Mouse (Mus musculus) CH12.LX (cell line): ENCODE measurements at regions not wholly inside any gene's neighbourhood (a gene's known extent, or its start where the extent isn't known, plus 50 kb on each side); places are given as distances from the start of the nearest gene placed in this dataset.
A peak's percentile ranks its signal among the peaks of the same experiment; 100 is the strongest.

Source experiments
- DNase-seq: peaks from one replicate; pipeline ENCODE4 v3.0.0-alpha.2; 2013; ENCODE audit errors: extremely low read depth
- H3K27ac ChIP-seq: 2 replicates; pipeline ENCODE4 v1.5.1; 2012; ENCODE audit warnings: low read depth, mild to moderate bottlenecking, control low read depth, moderate library complexity; ENCODE audit not compliant: insufficient read depth
- H3K27me3 ChIP-seq: replicated peaks from 2 replicates; pipeline ENCODE3; 2012; ENCODE audit warnings: inconsistent platforms
- H3K36me3 ChIP-seq, 2 experiments: replicated peaks in 1 of 2; 2 replicates each; pipeline versions ENCODE3 to v1.6.1; 2012; ENCODE audit warnings: inconsistent platforms in 1 of 2, low read length in 1 of 2, mild to moderate bottlenecking in 1 of 2, mixed read lengths in 1 of 2, moderate library complexity in 1 of 2; ENCODE audit not compliant: control insufficient read depth in 1 of 2, insufficient read depth in 1 of 2
- H3K4me1 ChIP-seq, 2 experiments: 2 replicates each; pipeline ENCODE4 v1.6.1; 2012; ENCODE audit warnings: inconsistent platforms in 1 of 2, moderate library complexity in 1 of 2; ENCODE audit not compliant: insufficient read depth in 2 of 2, control insufficient read depth in 1 of 2
- H3K4me2 ChIP-seq: 2 replicates; pipeline ENCODE4 v1.6.1; 2012; ENCODE audit warnings: low read depth, mild to moderate bottlenecking, control low read depth; ENCODE audit not compliant: poor library complexity, insufficient read depth, severe bottlenecking
- H3K4me3 ChIP-seq, 3 experiments: fragments of 150-350 bp in 1 of 3; sonication (generic) in 1 of 3; replicated peaks in 1 of 3; 2 replicates each; pipeline versions ENCODE3 to v1.5.1; 2011 to 2012; ENCODE audit warnings: low read depth in 2 of 3, low read length in 2 of 3, mild to moderate bottlenecking in 2 of 3, moderate library complexity in 2 of 3, control low read depth in 1 of 3, improper control_type of control experiment in 1 of 3, inconsistent platforms in 1 of 3, mixed read lengths in 1 of 3; ENCODE audit not compliant: poor library complexity in 1 of 3
- H3K79me2 ChIP-seq: replicated peaks from 2 replicates; pipeline ENCODE4 v1.6.1; 2012; ENCODE audit warnings: mild to moderate bottlenecking, moderate library complexity; ENCODE audit not compliant: control insufficient read depth, poor library complexity, insufficient read depth, severe bottlenecking; ENCODE audit errors: extremely low read depth
- H3K9ac ChIP-seq: 2 replicates; pipeline ENCODE4 v1.6.1; 2012; ENCODE audit warnings: low read depth, mild to moderate bottlenecking, control low read depth, moderate library complexity; ENCODE audit not compliant: insufficient read depth
- H3K9me3 ChIP-seq: replicated peaks from 2 replicates; pipeline ENCODE3; 2012; ENCODE audit warnings: low read length, inconsistent platforms, mixed read lengths
- CHD1 ChIP-seq: IDR thresholded peaks from 2 replicates; pipeline ENCODE4 v1.6.1; 2012; ENCODE audit warnings: low read depth, low read length, improper control_type of control experiment, inconsistent platforms
- CHD2 ChIP-seq: IDR thresholded peaks from 2 replicates; pipeline ENCODE4 v1.6.1; 2011; ENCODE audit warnings: low read length, improper control_type of control experiment
- CTCF ChIP-seq, 2 experiments: IDR thresholded peaks in 1 of 2; conservative IDR thresholded peaks in 1 of 2; 2 replicates each; pipeline ENCODE4 v1.5.1; 2011 to 2012; ENCODE audit warnings: low read depth in 2 of 2, low read length in 2 of 2, improper control_type of control experiment in 1 of 2, inconsistent platforms in 1 of 2, mild to moderate bottlenecking in 1 of 2, moderate library complexity in 1 of 2
- E2F4 ChIP-seq: IDR thresholded peaks from 2 replicates; pipeline ENCODE4 v1.6.1; 2011; ENCODE audit warnings: low read depth, low read length, improper control_type of control experiment; ENCODE audit not compliant: insufficient replicate concordance
- EP300 ChIP-seq: IDR thresholded peaks from 2 replicates; pipeline ENCODE4 v1.6.1; 2011; ENCODE audit warnings: low read length, improper control_type of control experiment
- GABPA ChIP-seq: IDR thresholded peaks from 2 replicates; pipeline ENCODE4 v1.6.1; 2012; ENCODE audit warnings: low read depth, low read length, improper control_type of control experiment, inconsistent platforms; ENCODE audit not compliant: insufficient replicate concordance
- HCFC1 ChIP-seq: IDR thresholded peaks from 2 replicates; pipeline ENCODE4 v1.6.1; 2012; ENCODE audit warnings: low read depth, mild to moderate bottlenecking, inconsistent platforms, low read length, improper control_type of control experiment
- JUND ChIP-seq: conservative IDR thresholded peaks from 2 replicates; pipeline ENCODE4 v1.6.1; 2011; ENCODE audit warnings: low read depth, low read length, improper control_type of control experiment
- KAT2A ChIP-seq: IDR thresholded peaks from 2 replicates; pipeline ENCODE4 v1.6.1; 2012; ENCODE audit warnings: low read length, improper control_type of control experiment, inconsistent platforms; ENCODE audit not compliant: insufficient replicate concordance
- MAX ChIP-seq: IDR thresholded peaks from 2 replicates; pipeline ENCODE4 v1.6.1; 2011; ENCODE audit warnings: low read length, improper control_type of control experiment
- MAZ ChIP-seq: IDR thresholded peaks from 2 replicates; pipeline ENCODE4 v1.6.1; 2012; ENCODE audit warnings: low read depth, mild to moderate bottlenecking, inconsistent platforms, low read length, improper control_type of control experiment, moderate library complexity
- MEF2A ChIP-seq: IDR thresholded peaks from 2 replicates; pipeline ENCODE4 v1.6.1; 2014; ENCODE audit warnings: low read depth, mild to moderate bottlenecking, inconsistent platforms, low read length, improper control_type of control experiment, borderline replicate concordance
- MXI1 ChIP-seq: IDR thresholded peaks from 2 replicates; pipeline ENCODE4 v1.6.1; 2011; ENCODE audit warnings: mild to moderate bottlenecking, low read depth, low read length, improper control_type of control experiment
- MYC ChIP-seq: IDR thresholded peaks from 2 replicates; pipeline ENCODE4 v1.6.1; 2011; ENCODE audit warnings: low read depth, mild to moderate bottlenecking, improper control_type of control experiment, low read length
- NELFE ChIP-seq: IDR thresholded peaks from 2 replicates; pipeline ENCODE4 v1.6.1; 2011; ENCODE audit warnings: low read depth, low read length, improper control_type of control experiment
- NRF1 ChIP-seq: IDR thresholded peaks from 2 replicates; pipeline ENCODE4 v1.6.1; 2014; ENCODE audit warnings: low read depth, mild to moderate bottlenecking, inconsistent platforms, low read length, improper control_type of control experiment, moderate library complexity
- PAX5 ChIP-seq: IDR thresholded peaks from 2 replicates; pipeline ENCODE4 v1.6.1; 2012; ENCODE audit warnings: low read length, inconsistent platforms, mixed read lengths
- POLR2A ChIP-seq: IDR thresholded peaks from 2 replicates; pipeline ENCODE4 v1.6.1; 2011; ENCODE audit warnings: low read depth, mild to moderate bottlenecking, improper control_type of control experiment, low read length
- POLR2AphosphoS2 ChIP-seq: IDR thresholded peaks from 2 replicates; pipeline ENCODE4 v1.6.1; 2011; ENCODE audit warnings: low read depth, low read length, improper control_type of control experiment
- RCOR1 ChIP-seq: conservative IDR thresholded peaks from 2 replicates; pipeline ENCODE4 v1.6.1; 2012; ENCODE audit warnings: low read depth, mild to moderate bottlenecking, inconsistent platforms, low read length, improper control_type of control experiment
- SMC3 ChIP-seq: IDR thresholded peaks from 2 replicates; pipeline ENCODE4 v1.6.1; 2011; ENCODE audit warnings: low read depth, low read length, improper control_type of control experiment
- TCF12 ChIP-seq: IDR thresholded peaks from 2 replicates; pipeline ENCODE4 v1.6.1; 2014; ENCODE audit warnings: low read depth, mild to moderate bottlenecking, inconsistent platforms, low read length, improper control_type of control experiment
- USF1 ChIP-seq: IDR thresholded peaks from 2 replicates; pipeline ENCODE4 v1.6.1; 2014; ENCODE audit warnings: low read depth, mild to moderate bottlenecking, inconsistent platforms, low read length, improper control_type of control experiment
- USF2 ChIP-seq: conservative IDR thresholded peaks from 2 replicates; pipeline ENCODE4 v1.6.1; 2011; ENCODE audit warnings: low read depth, low read length, improper control_type of control experiment
- ZMIZ1 ChIP-seq: IDR thresholded peaks from 2 replicates; pipeline ENCODE4 v1.6.1; 2012; ENCODE audit warnings: low read depth, mild to moderate bottlenecking, inconsistent platforms, low read length, improper control_type of control experiment
- dilution Hi-C: fragments of 300-500 bp; cut with MboI; formaldehyde crosslinking; loops from 2 replicates; pipeline ENCODE4 v1.14.3; 2020; ENCODE audit warnings: low sequenced_read_pairs; ENCODE audit not compliant: extremely low pct_unique_long_range_greater_than_20kb, extremely low pct_ligation_motif_present
- in situ Hi-C: fragments of 300-500 bp; cut with MboI; formaldehyde crosslinking; loops from 3 replicates; pipeline ENCODE4 v1.14.3; 2019; ENCODE audit warnings: low sequenced_read_pairs, low pct_ligation_motif_present, low pct_unique_long_range_greater_than_20kb, mixed read lengths

GRCm38 (mm10) chr19:18188122-18188866 lies 350.9 kb upstream of the Pcsk5 start:
- TF ChIP-seq TCF12 (no peak), MYC (no peak), HCFC1 (no peak), CHD1 (no peak), MEF2A (no peak), USF1 (no peak), SMC3 (no peak), NRF1 (no peak), POLR2AphosphoS2 (no peak), GABPA (no peak), POLR2A (no peak), MXI1 (no peak), CHD2 (no peak)
- Histone ChIP-seq H3K9me3 (no peaks in the 10 kb centered on the region), H3K4me3 (no peak overlapping the region), H3K27me3 (no peaks in the 10 kb centered on the region), H3K4me1 (peaks cover 0 to 4% of the 10 kb centered on the region in 2 experiments; a peak in 1 of 4 replicates), H3K36me3 (no peaks in the 10 kb centered on the region), H3K9ac (no peak overlapping the region), H3K4me2 (no peak overlapping the region), H3K79me2 (no peaks in the 10 kb centered on the region), H3K27ac (no peak overlapping the region)
- in situ Hi-C loops: no loop called here
- dilution Hi-C loops: no loop called here
- DNase-seq: no peak

GRCm38 (mm10) chr19:18185767-18186554 lies 348.5 kb upstream of the Pcsk5 start:
- Histone ChIP-seq H3K27ac (no peak overlapping the region), H3K4me3 (no peak overlapping the region), H3K79me2 (no peaks in the 10 kb centered on the region), H3K9me3 (no peaks in the 10 kb centered on the region), H3K27me3 (no peaks in the 10 kb centered on the region), H3K4me1 (peaks cover 0 to 4% of the 10 kb centered on the region in 2 experiments; a peak in 1 of 4 replicates), H3K4me2 (peak overlapping the region; percentile 60; the same call in 1 of the 2 replicates), H3K9ac (no peak overlapping the region), H3K36me3 (no peaks in the 10 kb centered on the region)
- no peak for DNase-seq
- dilution Hi-C loops (no loop called here), in situ Hi-C loops (no loop called here)
- TF ChIP-seq MAZ: no peak
- TF ChIP-seq NRF1: no peak
- no peak for TF ChIP-seq RCOR1
- no peak for TF ChIP-seq PAX5
- no peak for TF ChIP-seq CTCF (conservative IDR thresholded peaks at IDR 0.05 in 1 of 2, IDR thresholded peaks at IDR 0.05 in 1 of 2; ENCODE audit: low read depth in 2 of 2, low read length in 2 of 2)
- no peak for TF ChIP-seq MAX
- TF ChIP-seq ZMIZ1: no peak
- TF ChIP-seq JUND: no peak
- TF ChIP-seq NELFE: no peak
- no peak for TF ChIP-seq POLR2A
- TF ChIP-seq EP300: no peak
- TF ChIP-seq TCF12: no peak
- no peak for TF ChIP-seq KAT2A
- TF ChIP-seq E2F4: no peak
- no peak for TF ChIP-seq USF2
